Mouse (Mus musculus): ENCODE measurements around the gene Pcx.

DNA sequence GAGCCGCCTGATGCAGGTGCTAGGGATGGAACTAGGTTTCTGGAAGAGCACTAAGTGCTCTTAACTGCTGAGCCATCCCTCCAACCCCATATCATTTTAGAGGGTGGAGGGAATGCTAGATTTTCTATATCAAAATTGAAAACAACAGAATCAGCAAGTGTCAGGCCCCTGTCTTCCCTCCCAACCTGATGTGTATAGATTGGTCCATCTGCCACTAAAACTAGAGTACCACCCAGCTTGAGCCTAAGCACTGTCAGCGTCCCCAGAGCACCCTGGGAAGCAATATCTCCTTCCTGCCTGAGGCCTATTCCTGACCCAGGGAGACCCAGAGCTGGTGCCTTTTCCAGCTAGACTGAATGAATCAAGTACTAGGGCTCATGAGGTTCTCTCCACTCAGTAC, 56.6 kb downstream of the Pcx start:
- TF ChIP-seq CTCF (IDR thresholded peaks at IDR 0.05) (no peak), EP300 (IDR thresholded peaks at IDR 0.05) (no peak)
